Mouse (Mus musculus) urinary bladder, postnatal 36 days (tissue): Measurements from ENCODE around the gene Bbs9.

Experiments
- DNase-seq, 2 experiments: peaks; one replicate each; pipeline ENCODE4 v3.0.0; 2022; ENCODE audit warnings: low spot score in 2 of 2, mixed read lengths in 1 of 2

Gene Bbs9

DNA sequence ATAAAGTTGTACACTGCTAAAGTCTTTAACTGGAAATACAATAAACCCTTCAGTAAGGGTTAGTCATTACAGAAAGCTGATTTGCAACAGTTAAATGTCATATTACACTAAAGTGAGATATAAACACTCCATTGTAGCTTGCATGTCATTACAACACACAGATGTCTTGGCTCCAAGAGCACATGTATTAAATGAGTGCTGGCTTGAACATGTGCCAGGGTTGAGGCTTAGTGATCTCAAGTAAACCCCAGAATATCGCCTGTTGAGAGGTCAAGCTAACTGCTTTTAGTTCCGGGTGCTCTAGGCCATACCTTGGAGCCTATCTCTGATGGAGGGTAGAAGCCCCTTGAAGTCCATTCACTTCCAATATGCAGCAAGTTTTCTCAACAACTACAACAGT, 273.1 kb downstream of the Bbs9 start:
- DNase-seq = no peak

DNA sequence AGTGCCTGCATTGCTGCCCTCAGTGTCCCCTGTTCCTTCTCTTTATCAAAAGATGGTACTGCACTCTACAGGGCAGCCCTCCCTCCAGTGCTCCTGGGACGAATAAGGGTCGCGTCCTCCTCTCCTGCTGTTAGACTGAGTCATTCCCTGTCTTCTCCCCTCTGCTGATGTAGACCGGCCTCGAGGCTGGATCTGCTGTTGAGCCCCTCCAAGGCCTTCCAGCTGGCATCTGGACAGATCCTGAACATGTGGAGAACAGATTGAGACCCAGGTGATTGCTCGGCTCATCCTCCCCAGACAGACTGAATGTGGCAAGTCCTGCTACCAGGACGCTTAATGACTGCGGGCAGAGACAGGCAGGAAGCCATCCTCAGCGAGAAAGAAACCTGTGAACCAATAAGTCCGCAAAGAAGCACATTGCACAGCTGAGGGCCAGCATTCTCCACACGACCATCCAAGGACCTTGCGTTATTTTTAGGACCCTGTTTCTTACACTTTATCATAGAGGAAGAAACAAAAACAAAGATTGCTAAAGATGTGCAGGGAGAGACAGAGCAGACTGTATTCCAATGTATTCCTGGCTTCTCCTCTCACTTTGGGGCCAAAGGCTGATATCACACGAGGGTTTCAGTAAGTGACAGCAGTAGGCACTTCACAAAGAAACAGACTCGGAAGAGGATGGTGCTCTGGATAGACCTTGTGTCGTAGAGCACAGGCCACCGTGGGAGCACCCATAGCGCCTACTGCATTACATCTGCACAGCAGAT, 275.4 kb downstream of the Bbs9 start:
- DNase-seq = no peak

DNA sequence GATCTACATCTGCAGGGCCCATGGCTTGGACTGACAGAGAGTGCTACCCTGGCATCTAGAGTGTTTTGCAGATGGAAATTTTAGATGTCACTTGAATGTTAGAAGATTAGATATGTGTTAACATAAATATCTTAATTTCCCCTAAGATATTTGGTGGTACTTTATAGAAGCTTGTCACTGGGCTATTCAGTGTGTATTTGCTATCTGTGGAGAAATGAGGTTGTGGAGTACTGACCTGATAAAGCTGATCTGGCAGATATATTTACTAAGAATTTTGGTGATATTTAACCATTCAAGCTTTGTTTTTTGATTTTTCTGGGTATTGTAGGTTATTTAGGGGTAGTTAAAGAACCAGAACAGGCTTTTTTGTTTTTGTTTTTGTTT, 276.0 kb downstream of the Bbs9 start:
- no peak for DNase-seq

DNA sequence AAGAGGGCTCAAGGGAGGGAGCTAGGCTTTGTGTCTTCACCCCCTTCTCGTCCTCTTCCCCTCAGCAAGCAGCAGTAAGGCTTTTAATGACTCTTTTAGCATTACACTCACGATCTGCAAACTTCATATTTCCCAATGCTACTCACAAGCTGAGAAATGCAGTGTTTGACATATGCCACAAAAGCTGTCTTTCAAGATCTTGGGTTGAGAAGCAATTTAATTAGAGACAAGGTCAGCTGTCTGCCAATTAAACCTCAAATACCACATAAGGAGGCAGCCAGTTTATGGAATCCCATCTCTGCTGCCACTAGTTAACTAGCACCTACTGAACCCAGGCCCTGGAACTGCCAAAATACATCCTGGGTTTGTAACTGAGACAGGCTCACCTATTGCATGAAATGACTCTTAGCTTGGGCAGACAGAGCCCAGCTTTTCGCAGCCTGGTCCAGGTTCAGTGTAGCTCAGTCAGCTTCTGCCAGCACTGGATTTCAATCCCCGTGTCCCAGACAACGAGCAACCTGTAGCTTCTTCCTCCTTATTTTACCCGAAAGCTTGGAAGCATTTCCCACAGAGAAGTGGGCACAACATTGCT, 278.7 kb downstream of the Bbs9 start:
- no peak for DNase-seq

DNA sequence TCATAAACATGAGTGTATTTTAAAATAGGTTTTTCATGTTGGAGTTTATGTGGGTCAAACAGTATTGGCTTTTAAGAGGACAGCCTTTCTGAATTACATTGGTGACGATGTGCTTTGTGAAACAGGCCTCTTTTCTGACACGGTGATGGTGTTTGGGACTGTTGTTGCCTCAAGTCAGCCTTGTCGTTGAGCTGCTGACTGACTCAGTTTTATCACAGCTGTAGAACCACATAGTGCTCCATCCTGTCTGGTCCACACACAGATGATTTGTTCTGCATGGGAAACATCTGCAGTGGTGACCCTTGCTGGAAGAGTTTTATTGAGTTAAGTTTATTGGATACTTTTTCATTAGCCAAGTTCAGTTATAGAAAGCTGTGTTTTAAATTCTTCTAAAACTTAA, 283.0 kb downstream of the Bbs9 start:
- no peak for DNase-seq

DNA sequence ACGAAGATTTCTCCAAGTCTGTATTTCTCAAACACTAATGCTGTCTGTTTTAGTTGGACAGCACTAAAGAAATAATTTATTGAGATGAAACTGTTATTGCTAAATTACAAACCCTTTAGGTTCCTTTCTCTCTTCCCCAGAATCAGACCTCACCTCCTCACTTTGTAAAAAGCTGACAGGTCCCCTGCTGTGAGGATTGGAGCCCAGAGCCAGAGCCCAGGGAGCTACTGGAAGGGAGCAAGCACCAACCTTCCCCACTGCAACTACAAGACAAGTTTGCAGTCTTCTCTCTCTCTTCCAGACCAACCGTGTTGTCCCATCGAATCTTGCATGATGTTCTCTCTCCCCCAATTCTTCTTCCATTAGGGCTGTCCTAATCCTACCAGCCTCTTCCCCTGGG, 283.7 kb downstream of the Bbs9 start:
- DNase-seq = no peak

DNA sequence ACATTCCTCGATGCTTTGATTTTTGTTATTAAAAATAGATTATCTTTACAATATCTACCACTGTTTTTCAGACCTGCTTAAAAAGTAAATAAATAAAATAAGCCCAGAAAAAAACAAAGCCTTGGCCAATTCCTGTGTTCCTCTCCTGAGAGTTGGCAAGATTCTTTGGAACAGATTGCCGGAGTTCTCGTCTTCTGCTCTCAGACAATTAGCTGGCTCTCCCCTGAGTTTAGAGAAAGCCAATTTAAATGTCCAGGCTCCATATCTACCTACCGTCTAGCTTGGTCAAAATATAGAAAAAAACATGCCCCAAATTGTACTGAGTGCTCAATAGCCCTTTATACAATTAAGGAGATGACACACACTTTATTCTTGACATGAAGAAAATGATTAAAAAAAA, 284.9 kb downstream of the Bbs9 start:
- no peak for DNase-seq

DNA sequence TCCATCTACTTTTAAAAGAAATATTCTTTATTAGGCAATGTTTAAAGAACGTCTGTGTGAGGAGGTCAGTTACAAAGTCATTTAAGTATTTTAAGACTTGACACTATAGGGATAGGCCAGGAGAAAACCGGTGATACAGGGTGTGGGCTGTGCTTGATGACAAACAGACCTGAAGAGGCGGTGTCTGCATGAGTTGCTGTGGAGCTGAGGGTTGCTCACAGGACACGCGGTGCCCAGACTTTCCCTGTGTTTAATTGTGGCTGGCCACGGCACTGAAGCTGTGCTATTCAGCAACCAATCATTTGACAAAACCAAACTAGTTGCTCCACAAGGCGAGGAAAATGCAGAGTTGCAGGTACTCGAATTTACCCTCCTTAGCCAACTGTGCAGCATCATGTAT, 286.0 kb downstream of the Bbs9 start:
- no peak for DNase-seq

DNA sequence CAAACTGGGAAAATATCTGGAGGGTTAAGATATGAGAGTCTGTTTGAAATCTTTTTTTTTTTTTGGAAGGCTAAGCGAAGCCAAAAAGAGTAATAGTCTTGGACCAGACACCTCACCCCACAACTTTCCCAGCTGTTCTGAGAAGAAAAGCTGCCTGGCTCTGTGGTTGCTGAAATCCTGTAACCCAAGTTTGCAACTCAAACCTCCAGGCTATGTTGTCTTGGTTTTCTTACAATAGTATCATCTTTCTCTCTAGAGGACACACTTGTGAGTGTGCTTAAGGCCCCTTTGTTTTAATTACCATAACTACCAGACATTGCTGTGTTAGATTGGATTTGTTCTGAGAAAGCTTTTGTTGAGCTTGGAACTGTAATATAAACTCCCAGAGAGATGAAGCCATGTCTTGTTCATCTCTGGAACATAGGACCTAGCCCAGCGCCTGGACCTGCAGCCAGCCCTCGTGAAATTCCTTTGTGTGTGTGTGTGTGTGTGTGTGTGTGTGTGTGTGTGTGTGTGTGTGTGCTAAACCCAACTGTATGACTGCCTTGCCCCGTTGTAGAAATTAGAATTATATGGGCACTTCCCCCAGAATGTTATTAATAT, 290.2 kb downstream of the Bbs9 start:
- no peak for DNase-seq

DNA sequence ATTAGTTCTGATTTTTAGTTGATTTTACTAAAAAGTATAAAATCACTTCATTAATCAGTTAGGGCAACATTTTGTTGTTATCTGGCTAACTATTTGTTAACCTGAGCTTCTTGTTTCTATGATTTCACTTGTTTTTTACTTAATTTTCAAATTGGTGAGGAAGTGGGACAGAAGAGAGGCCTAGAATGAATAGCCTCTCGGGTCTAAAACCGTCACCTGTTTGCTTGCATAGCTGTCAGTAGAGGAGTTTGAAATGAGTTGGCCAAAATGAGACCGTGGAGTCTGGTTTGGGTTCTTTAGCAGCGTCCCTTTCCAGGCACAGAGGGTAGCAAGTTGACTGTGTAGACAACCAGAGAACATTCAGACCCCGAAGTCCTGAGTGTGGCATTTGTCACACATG, 291.6 kb downstream of the Bbs9 start:
- no peak for DNase-seq

DNA sequence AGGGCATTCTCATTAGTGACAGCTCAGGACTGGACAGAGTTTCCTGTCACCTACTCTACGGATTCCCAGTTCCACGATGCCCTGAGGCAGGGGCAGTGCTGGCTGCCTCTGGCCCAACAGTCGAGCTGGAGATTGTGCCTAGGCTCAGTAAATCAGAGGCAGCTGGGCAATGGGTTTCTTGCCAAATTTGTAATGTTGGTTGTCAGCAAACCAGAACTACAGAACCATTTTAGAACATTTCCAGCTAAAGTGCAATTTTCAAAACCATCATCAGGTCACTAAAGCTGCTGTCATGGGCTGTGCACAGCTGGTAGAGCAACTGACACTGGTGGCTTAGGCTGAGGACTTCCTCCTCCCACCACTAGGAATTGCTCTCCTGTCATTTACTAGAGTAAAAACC, 292.3 kb downstream of the Bbs9 start:
- DNase-seq = no peak

DNA sequence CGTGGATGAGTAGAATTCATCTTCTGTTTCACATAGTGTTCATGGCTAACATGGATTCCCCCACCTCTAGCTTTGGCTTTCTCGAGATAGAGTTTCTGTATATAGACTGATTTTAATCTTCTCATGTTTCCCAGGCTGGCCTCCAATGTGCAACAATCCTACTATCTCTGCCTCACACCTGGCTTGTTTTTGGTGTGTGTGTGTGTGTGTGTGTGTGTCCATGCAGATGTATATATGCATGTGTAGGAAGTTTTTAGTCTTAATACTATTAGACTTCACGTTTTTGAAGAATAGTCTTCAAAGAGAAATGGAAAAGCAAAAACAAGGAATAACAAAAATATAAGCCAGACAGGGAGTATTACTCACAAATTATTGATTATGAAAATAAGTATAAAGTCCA, 296.3 kb downstream of the Bbs9 start:
- DNase-seq = no peak

DNA sequence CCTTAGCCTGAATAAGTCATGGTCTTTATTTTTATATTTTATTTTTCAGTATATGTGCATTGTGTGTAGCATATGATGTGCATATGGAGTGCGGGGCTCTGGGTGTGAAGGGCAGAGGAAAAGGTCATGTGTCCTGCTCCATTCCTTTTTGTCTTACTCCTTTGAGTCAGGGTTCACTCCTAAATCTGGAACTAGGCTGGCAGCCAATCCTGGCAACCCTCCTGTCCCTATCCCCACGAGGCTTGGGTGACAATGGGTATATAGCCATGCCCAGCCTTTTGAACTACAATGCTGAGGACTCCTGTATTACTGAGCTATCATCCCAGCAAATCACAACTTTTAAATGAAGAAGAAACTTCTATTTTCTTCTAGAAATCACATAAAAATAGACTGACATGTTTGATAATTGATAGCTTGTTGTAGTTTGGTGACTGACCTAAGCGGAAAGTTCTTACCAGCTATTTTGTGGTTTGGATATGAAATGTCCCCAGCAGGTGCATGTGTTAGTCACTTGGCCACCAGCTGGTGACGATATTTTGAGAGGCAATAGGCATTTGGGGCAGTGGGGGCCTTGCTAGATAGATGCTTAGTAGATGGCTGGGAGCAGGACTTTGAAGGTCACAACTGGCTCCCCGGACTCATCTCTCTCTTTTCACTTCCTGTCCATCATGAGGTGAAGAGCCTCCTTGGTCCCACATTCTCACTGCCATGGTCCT, 300.9 kb downstream of the Bbs9 start:
- DNase-seq = no peak

DNA sequence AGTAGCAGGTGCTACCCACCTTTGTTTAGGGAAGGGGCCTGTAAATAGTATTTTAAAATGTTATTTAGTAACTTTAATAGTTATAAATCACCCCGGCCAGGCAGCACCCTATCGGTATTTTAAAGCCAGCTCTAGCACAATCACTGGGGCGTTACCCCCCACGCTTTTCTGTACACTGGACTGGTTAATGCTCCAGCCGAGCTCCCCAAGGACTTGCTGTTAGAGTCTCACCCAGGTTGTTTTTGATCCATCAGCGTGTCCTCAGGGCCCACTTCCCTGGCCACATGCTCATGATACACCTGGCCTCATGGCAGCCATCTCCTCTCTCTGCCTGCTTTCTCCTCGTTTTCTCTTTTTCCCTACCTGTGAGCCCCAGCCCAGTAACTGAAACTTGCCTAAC, 301.9 kb downstream of the Bbs9 start:
- DNase-seq = no peak

DNA sequence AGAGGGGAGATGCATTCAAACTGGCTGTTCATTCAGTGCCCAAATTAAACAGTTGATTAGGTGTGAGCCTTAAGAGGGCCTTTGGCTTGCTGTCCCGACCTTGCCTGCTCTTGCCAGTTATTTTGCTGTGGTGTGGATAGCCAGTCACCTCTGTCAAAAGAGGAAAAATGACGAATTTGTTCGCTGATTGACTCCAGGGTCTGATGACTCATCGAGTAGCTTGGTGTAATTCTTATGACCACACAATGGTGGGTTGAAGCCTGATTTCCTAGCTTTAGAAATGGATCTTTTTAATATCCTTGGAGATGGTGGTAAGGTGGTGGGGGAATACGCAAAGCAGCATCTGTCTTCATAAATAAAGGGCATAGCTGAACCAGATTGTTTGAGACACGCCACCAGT, 304.1 kb downstream of the Bbs9 start:
- no peak for DNase-seq

DNA sequence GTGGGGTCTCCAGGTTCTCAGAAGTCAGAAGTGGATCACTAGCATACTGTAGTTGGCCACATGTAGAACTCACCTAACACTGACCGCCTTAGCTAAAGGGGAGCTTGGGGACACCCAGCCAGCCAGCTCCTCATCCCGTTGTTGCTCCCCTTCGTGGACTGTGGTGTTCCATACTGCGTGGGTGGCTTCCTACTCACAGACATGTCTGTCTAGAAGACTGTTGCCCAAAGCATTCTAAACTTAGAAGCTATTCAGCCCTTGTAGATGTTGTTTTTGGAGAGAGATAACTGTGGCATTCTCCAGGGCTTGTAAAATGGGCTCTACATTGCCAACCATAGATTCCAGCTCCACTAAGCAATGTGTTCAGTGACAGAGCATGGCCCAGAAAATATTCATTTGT, 310.5 kb downstream of the Bbs9 start:
- no peak for DNase-seq

DNA sequence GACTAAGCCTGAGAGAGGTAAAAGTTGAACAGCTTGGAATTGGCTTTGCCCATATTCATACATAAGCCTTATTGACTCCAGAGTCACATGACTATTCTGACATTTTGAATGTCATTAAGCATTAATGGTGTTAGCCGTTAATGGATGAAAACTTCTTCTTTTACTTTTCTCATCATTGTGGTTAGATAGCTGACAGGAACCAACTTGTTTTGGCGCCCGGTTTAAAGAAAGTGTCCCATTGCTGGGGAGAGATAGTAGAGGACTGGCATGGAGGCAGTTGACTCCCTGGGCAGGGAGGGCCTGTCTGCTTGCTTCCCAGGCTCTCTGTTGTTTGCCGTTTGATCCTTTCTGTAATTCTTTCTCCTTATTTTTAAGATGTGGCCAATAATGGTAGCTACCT, 312.9 kb downstream of the Bbs9 start:
- DNase-seq = no peak

DNA sequence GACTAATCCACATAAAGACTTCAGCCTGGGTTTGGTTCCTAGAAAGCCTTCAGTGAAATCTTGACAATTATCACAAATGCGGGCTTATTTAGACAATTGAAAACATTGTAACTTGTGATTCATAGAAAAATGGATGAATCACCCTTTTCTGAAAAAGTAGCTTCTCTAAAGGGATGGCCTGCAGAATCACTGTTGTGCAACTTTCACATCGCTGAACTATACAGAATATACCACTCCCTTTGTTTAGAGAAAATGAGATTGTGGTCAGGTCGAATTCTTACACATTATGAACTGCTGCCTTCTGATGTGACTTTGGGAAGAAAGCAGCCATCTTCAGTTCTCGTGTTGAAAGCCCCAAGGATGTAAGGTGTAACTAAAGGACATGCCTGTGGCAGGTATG, 313.3 kb downstream of the Bbs9 start:
- DNase-seq = no peak

DNA sequence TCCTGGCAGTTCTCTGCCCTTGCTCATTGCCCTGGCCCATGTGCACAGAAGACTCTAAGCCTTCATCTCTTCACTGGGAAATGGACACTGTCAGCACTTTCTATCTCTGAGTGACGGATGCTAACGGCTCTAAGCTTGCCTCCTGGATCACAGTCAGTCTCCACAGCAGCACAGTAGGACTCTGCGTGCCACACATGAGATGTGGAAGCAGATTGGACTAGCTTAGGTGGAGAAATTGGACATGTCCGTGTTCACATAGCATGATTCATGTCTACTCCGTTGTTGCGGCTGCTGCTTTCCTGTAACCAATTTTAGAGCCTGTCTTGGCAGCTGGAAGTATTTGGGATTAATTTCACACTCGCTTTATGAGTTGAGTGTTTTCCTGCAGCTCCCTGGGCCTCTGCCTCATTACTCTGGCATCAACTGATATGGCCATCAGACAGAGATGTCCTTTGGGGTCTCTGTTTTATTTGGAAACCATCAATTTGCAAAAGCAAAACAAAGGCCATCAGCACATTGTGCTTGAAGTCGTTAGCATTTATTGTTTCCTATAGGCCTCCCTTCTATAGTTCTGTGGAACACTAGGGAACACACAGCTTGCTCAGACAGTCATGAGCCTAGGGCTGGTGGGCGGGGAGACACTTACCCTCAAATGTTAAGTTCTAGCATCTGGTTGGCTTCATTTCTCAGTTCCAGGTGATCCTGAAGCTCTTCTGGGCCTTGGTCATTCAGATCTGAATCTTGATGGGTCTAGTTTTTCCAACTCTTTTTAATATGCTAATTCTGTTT, 314.1 kb downstream of the Bbs9 start:
- DNase-seq = no peak

DNA sequence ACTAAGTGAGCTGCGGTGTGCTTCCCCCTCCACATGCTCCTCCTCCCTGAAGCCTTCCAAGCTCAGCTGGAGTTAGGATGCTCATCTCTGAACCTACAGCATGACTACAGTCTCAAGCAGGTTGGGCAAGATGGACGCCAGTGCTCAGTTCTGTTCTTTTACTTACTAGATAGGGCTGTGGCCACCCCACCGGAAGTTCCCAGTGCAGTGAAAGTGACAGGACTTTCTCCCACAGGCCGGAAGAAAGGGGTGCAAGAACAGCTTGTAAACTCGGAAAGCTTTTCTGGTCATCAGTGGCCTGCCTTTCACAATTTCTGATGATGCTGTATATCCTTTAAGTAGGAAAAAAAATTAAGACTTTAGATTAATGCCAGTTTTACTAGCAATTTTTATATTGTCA, 315.7 kb downstream of the Bbs9 start:
- DNase-seq = no peak

DNA sequence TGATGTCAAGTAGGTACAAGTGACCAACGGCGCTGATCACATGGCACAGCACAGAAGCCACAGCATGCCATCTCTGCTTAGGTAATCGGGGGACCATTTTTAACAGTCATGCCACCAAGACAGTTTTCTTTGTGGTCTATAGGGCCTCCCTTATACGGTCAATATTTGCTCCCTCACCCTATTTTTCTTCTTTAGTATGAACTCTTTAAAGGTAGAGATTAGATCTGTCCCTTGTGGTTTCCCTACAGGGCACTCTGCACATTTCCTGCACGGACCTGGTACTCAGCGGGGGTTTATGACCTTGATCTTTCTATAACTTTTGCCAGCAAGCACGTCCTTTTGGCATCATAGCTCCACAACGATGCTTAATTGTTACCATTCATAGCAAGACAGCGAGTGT, 316.2 kb downstream of the Bbs9 start:
- no peak for DNase-seq

DNA sequence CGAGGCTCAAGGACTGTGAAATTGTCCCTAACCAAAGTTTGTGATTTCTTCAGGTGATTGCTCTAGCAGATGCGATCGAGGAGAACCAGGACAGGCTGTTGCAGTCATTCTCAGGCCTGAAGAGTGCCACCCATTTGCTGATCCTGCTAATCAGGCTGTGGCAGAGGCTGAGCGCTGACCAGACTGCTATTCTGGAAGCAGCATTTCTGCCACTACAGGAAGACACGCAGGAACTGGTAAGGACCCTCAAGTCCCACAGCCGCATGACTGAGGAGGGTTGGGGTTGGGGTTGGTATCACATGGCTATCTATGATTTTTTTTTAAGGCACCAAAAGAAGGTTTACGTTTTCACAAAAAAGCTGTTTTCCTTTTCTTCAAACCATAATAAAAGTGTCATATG, 318.2 kb downstream of the Bbs9 start:
- no peak for DNase-seq
